Mouse (Mus musculus) small intestine, adult 2 months (tissue): ENCODE measurements around the gene Sec14l2.

Experiments
- CTCF ChIP-seq: fragments of 200-500 bp; IDR thresholded peaks from 2 replicates; pipeline ENCODE4 v1.5.1; 2012; ENCODE audit warnings: low read depth, mild to moderate bottlenecking, control low read depth, inconsistent platforms, low read length, moderate library complexity, mixed read lengths; ENCODE audit not compliant: insufficient replicate concordance, insufficient read length; ENCODE audit errors: extremely low read depth
- POLR2A ChIP-seq: fragments of 200-500 bp; IDR thresholded peaks from 2 replicates; pipeline ENCODE4 v1.6.1; 2012; ENCODE audit warnings: low read depth, mild to moderate bottlenecking, control low read depth, inconsistent platforms, low read length, moderate library complexity

DNA sequence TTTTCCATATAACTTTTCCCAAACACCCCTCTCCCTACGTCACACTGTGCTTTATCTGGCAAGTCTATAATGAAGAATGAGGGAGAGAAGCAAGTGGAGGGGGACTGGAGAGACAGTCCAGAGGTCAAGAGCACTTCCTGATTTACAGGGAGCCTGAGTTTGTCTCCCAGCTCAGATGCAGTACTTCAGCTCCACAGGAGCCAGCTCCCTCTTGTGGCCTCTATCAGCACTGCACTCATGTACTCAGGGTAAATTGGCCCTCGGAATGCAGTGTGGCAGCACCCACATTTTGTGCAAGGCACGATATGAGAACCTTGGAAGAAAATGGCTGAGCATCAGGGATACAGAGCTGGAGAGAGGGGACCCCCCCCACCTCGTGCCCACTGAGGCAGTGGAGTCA lies 43.0 kb downstream of the Sec14l2 start:
- TF ChIP-seq CTCF (peak; percentile 87; the same call in 1 of the 2 replicates), POLR2A (no peak)
